20 mouse cellular contexts compared by ENCODE assay signal in genomic region chr9:21841340-21841739, GRCm38 (mm10). TPM values are rescaled to one million over a fixed set of nuclear protein-coding genes. Genes with fewer than 3 reads are reported as not detected.
"Had no signal": no experiment of that assay in that cellular context is flagged by ENCODE, and none has a peak within 500 bp of the region (broad histone marks: within the 10 kb centered on the region; RNA-seq: fewer than 3 reads in every experiment).

No protein-coding gene starts in this region.

- DNase-seq: lung, postnatal 14 days; lung, postnatal 36 days; right cerebral cortex, postnatal 14 days; thymus, adult 2 months; thymus, postnatal 25 days; thymus, postnatal 4 days had no signal

- H3K9me3 ChIP-seq: lung, embryonic 15.5 days; megakaryocyte, embryonic 14.5 days; midbrain, embryonic 13.5 days; midbrain, embryonic 15.5 days; neural tube, embryonic 12.5 days; stomach, embryonic 15.5 days had no signal

- H3K4me1 ChIP-seq: midbrain, embryonic 13.5 days; midbrain, embryonic 15.5 days; neural tube, embryonic 12.5 days had no signal

- H3K9ac ChIP-seq: lung, embryonic 15.5 days; midbrain, embryonic 13.5 days; midbrain, embryonic 15.5 days; neural tube, embryonic 12.5 days; stomach, embryonic 15.5 days had no signal

- H3K27me3 ChIP-seq: lung, embryonic 15.5 days; midbrain, embryonic 13.5 days; midbrain, embryonic 15.5 days; neural tube, embryonic 12.5 days; stomach, embryonic 15.5 days had no signal

- ATAC-seq: lung, postnatal 0 days; midbrain, embryonic 13.5 days; midbrain, embryonic 15.5 days had no signal

- H3K36me3 ChIP-seq: midbrain, embryonic 13.5 days; midbrain, embryonic 15.5 days had no signal

- H3K4me2 ChIP-seq: lung, embryonic 15.5 days; midbrain, embryonic 11.5 days; midbrain, embryonic 13.5 days; midbrain, embryonic 15.5 days; neural tube, embryonic 12.5 days; stomach, embryonic 15.5 days had no signal

- H3K27ac ChIP-seq: macrophage; midbrain, embryonic 13.5 days; midbrain, embryonic 15.5 days; neural tube, embryonic 12.5 days; stomach, postnatal 0 days had no signal

- H3K4me3 ChIP-seq: lung, embryonic 15.5 days; megakaryocyte, embryonic 14.5 days; midbrain, embryonic 13.5 days; midbrain, embryonic 15.5 days; neural tube, embryonic 12.5 days; stomach, embryonic 15.5 days had no signal

RNA-seq across cellular contexts. Expression of gene Angptl8, which starts 6.0 kb away (rescaled TPM):
- total RNA-seq: midbrain, postnatal 0 days; monocyte, adult 5-6 weeks; neutrophil, adult 5-6 weeks had no signal
- polyA plus RNA-seq: macrophage; testis, adult 2 months had no signal

RNA-seq across cellular contexts. Expression of gene Kank2, which starts 42.8 kb away (rescaled TPM):
- total RNA-seq: monocyte, adult 5-6 weeks had no signal
